Mouse (Mus musculus): ENCODE data around the gene Mrpl17. TPM values are rescaled to one million over a fixed set of nuclear protein-coding genes. Genes with fewer than 3 reads are reported as not detected.
A peak's percentile ranks its signal among the peaks of the same experiment; 100 is the strongest.

Gene Mrpl17
- polyA plus RNA-seq, 1 experiment from 2014 or later: 340 TPM

- Histone ChIP-seq H3K4me3 (no peak overlapping the region), H3K9ac (no peak overlapping the region), H3K36me3 (peaks cover 51% of the 10 kb centered on the region), H3K27ac (no peak overlapping the region), H3K4me2 (no peak overlapping the region), H3K9me3 (no peaks in the 10 kb centered on the region), H3K4me1 (peaks cover 18% of the 10 kb centered on the region; the same call in 1 of the 2 replicates), H3K27me3 (no peaks in the 10 kb centered on the region)
- WGBS: 92% methylated on average over 11 of the region's 11 CpGs
- ATAC-seq (ENCODE audit: borderline replicate concordance, extremely low read depth, low FRiP score, low TSS enrichment): no peak
Observed at GRCm38 (mm10) chr7:105764331-105764730, 46.6 kb downstream of the Mrpl17 start.

- ATAC-seq (ENCODE audit: borderline replicate concordance, extremely low read depth, low FRiP score, low TSS enrichment): no peak
- Histone ChIP-seq H3K4me1 (peaks cover 5% of the 10 kb centered on the region; the same call in 1 of the 2 replicates), H3K9ac (no peak overlapping the region), H3K27me3 (no peaks in the 10 kb centered on the region), H3K9me3 (no peaks in the 10 kb centered on the region), H3K4me3 (no peak overlapping the region), H3K4me2 (peak overlapping the region; percentile 47), H3K36me3 (peaks cover 67% of the 10 kb centered on the region), H3K27ac (no peak overlapping the region)
- WGBS: 52% methylated on average over 55 of the region's 55 CpGs
Observed at GRCm38 (mm10) chr7:105762517-105763270, 48.2 kb downstream of the Mrpl17 start.

- Histone ChIP-seq H3K9ac (no peak overlapping the region), H3K9me3 (no peaks in the 10 kb centered on the region), H3K36me3 (peaks cover 75% of the 10 kb centered on the region), H3K27ac (no peak overlapping the region), H3K4me3 (no peak overlapping the region), H3K4me2 (peak overlapping the region; percentile 47), H3K4me1 (no peaks in the 10 kb centered on the region), H3K27me3 (no peaks in the 10 kb centered on the region)
- 54% methylated on average over 51 of the region's 51 CpGs for WGBS
- ATAC-seq (ENCODE audit: borderline replicate concordance, extremely low read depth, low FRiP score, low TSS enrichment): peak; percentile 15; the same call in 1 of the 2 replicates
Observed at GRCm38 (mm10) chr7:105761813-105762484, 49.0 kb downstream of the Mrpl17 start.

GRCm38 (mm10) chr7:105753281-105753680, 57.6 kb downstream of the Mrpl17 start:
- 90% methylated on average over 10 of the region's 10 CpGs for WGBS
- no peaks in the 10 kb centered on the region for H3K9me3 ChIP-seq
- H3K4me1 ChIP-seq: peaks cover 10% of the 10 kb centered on the region
- no peak overlapping the region for H3K9ac ChIP-seq
- H3K36me3 ChIP-seq: peaks cover 48% of the 10 kb centered on the region
- ATAC-seq (ENCODE audit: borderline replicate concordance, extremely low read depth, low FRiP score, low TSS enrichment): no peak
- no peak overlapping the region for H3K4me3 ChIP-seq
- no peak overlapping the region for H3K27ac ChIP-seq
- no peak overlapping the region for H3K4me2 ChIP-seq
- H3K27me3 ChIP-seq: no peaks in the 10 kb centered on the region

Other genes with a start within 250 kb of the Mrpl17 start
- 43.6 and 47.8 TPM in 2 replicates for gene Apbb1, start 229.4 kb downstream of the Mrpl17 start, polyA plus RNA-seq (2015; fragmentation: Nextera tagmentation; extraction: Ambion mirVana)
- gene Hpx, start 211.0 kb downstream of the Mrpl17 start, polyA plus RNA-seq (2015; fragmentation: Nextera tagmentation; extraction: Ambion mirVana): 1.1 and 2.4 TPM in 2 replicates
- 54.9 and 59.9 TPM in 2 replicates for gene Trim3, start 177.5 kb downstream of the Mrpl17 start, polyA plus RNA-seq (2015; fragmentation: Nextera tagmentation; extraction: Ambion mirVana)
- gene Timm10b, start 171.0 kb downstream of the Mrpl17 start, polyA plus RNA-seq (2015; fragmentation: Nextera tagmentation; extraction: Ambion mirVana): 187 TPM in 2 replicates
- gene Arfip2, start 170.7 kb downstream of the Mrpl17 start, polyA plus RNA-seq (2015; fragmentation: Nextera tagmentation; extraction: Ambion mirVana): 77.3 and 79.1 TPM in 2 replicates
- 33.8 and 34.3 TPM in 2 replicates for gene Gm45799, start 170.5 kb downstream of the Mrpl17 start, polyA plus RNA-seq (2015; fragmentation: Nextera tagmentation; extraction: Ambion mirVana)
- gene Dnhd1, start 160.3 kb downstream of the Mrpl17 start, polyA plus RNA-seq (2015; fragmentation: Nextera tagmentation; extraction: Ambion mirVana): 1.1 TPM in 2 replicates
- gene Ilk, start 74.5 kb downstream of the Mrpl17 start, polyA plus RNA-seq (2015; fragmentation: Nextera tagmentation; extraction: Ambion mirVana): 383 and 394 TPM in 2 replicates
- gene Rrp8, start 73.7 kb downstream of the Mrpl17 start, polyA plus RNA-seq (2015; fragmentation: Nextera tagmentation; extraction: Ambion mirVana): 39.6 and 41.4 TPM in 2 replicates
- gene Taf10, start 66.7 kb downstream of the Mrpl17 start, polyA plus RNA-seq (2015; fragmentation: Nextera tagmentation; extraction: Ambion mirVana): 131 and 136 TPM in 2 replicates
- 73.4 and 78.8 TPM in 2 replicates for gene Tpp1, start 58.9 kb downstream of the Mrpl17 start, polyA plus RNA-seq (2015; fragmentation: Nextera tagmentation; extraction: Ambion mirVana)
- 9.3 and 9.4 TPM in 2 replicates for gene Dchs1, start 23.4 kb downstream of the Mrpl17 start, polyA plus RNA-seq (2015; fragmentation: Nextera tagmentation; extraction: Ambion mirVana)
- gene Gm4070, start 142.9 kb upstream of the Mrpl17 start, polyA plus RNA-seq (2015; fragmentation: Nextera tagmentation; extraction: Ambion mirVana): 0.47 and 0.60 TPM in 2 replicates